ENCODE assay signal across 11 mouse cellular contexts in the genomic region with DNA sequence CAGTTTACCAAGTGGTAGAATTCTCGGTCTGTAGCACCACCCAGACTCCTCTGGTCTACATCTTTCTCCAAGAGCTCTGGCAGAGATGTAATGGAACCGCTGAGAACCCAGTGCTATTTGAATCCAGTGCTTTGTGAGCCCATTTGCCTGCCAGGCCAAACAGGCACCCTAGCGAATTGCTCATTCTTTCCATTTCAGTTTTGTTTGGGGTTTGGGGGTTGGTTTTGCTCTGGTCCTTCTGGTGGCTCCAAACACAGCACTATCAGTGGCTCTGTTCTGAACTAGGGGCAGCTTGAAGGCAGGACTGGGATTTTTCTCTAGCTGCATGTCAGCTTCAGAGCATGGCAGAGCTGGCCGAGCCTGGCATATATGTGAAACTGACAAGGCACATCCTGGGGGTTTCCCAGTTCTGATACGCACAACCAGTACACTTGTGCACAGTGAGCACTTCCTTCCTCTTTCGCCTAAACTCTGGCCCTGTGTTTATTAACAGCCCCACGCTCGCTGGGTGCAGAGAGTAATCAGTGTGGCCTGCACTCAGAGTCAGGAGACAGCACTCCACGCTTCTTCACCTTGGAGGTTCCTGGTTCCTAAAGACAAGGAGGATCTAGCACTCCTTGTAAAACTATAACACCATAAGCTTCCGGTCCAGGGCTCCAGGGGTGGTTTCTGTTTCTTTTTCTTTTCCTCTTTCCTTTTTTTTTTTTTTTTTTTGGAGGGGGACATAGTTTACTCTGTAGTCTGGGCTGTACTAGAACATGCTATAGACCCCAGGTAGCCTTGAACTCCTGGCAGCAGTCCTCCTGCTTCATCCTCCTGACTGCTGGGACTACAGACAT. TPM values are rescaled to one million over a fixed set of nuclear protein-coding genes. Genes with fewer than 3 reads are reported as not detected.
A peak's percentile ranks its signal among the peaks of the same experiment; 100 is the strongest.
DNase-seq lines count a peak whose midpoint lies in the region; ATAC-seq and TF ChIP-seq lines count a peak whose summit lies in the region.
"Had no signal": no experiment of that assay in that cellular context is flagged by ENCODE, and none has a peak within 500 bp of the region (broad histone marks: within the 10 kb centered on the region; RNA-seq: fewer than 3 reads in every experiment).

No protein-coding gene starts in this region.

- no peak overlapping the region for H3K4me2 ChIP-seq in heart, postnatal 0 days (ENCODE audit: low read depth, low read length)
- H3K4me2 ChIP-seq: embryonic facial prominence, embryonic 13.5 days; neural tube, embryonic 15.5 days had no signal

- WGBS in thymus, adult 2 months = 32% methylated on average over 10 of the region's 10 CpGs
- 64% methylated on average over 10 of the region's 10 CpGs for WGBS in heart, postnatal 0 days
- WGBS in macrophage (ENCODE audit: missing documents) = 20% methylated on average over 9 of the region's 10 CpGs

- peak; percentile 35 for DNase-seq in thymus, adult 2 months
- DNase-seq in thymus, postnatal 10 days (ENCODE audit: low spot score in 2 of 2) = no peak
- DNase-seq in heart, postnatal 0 days (ENCODE audit: low spot score) = no peak
- DNase-seq in thymus, postnatal 25 days = peak; percentile 55
- DNase-seq in testis, postnatal 14 days (ENCODE audit: low spot score) = no peak
- no peak for DNase-seq in Muller cell, postnatal 12 days (ENCODE audit: inconsistent ontology term)
- DNase-seq in left cerebral cortex, postnatal 14 days (ENCODE audit: low spot score in 2 of 2) = no peak

- peak overlapping the region; percentile 29; the same call in 1 of the 2 replicates for H3K9ac ChIP-seq in heart, postnatal 0 days (replicated peaks; ENCODE audit: low read depth, low read length)
- H3K9ac ChIP-seq: embryonic facial prominence, embryonic 13.5 days; neural tube, embryonic 15.5 days had no signal

- no peak for TF ChIP-seq EP300 in heart, postnatal 0 days (IDR thresholded peaks at IDR 0.05; ENCODE audit: low read depth)

- H3K9me3 ChIP-seq in heart, postnatal 0 days (replicated peaks; ENCODE audit: control insufficient read depth, low read length) = no peaks in the 10 kb centered on the region
- H3K9me3 ChIP-seq: embryonic facial prominence, embryonic 13.5 days; neural tube, embryonic 15.5 days had no signal

- no peak for TF ChIP-seq CTCF in thymus, adult 2 months (IDR thresholded peaks at IDR 0.05; ENCODE audit: borderline replicate concordance, control insufficient read depth, extremely low read depth, insufficient read depth, low read length, poor library complexity)
- TF ChIP-seq CTCF in heart, postnatal 0 days (IDR thresholded peaks at IDR 0.05; ENCODE audit: low read depth) = no peak

- H3K4me1 ChIP-seq in thymus, adult 2 months (replicated peaks; ENCODE audit: control insufficient read depth, insufficient read depth, low read length) = peaks cover 16% of the 10 kb centered on the region
- H3K4me1 ChIP-seq in heart, postnatal 0 days (ENCODE audit: control insufficient read depth, insufficient read depth) = no peaks in the 10 kb centered on the region
- H3K4me1 ChIP-seq: neural tube, embryonic 15.5 days had no signal

- H3K27me3 ChIP-seq in thymus, adult 2 months (ENCODE audit: control insufficient read depth, insufficient read depth, low read length) = no peaks in the 10 kb centered on the region
- H3K27me3 ChIP-seq in heart, postnatal 0 days (ENCODE audit: control insufficient read depth, insufficient read depth, low read length) = no peaks in the 10 kb centered on the region
- H3K27me3 ChIP-seq: embryonic facial prominence, embryonic 13.5 days; neural tube, embryonic 15.5 days had no signal

- intact Hi-C loops in left cerebral cortex, postnatal 14 days (cut with DNase I) = no loop called here

- 0 out of 2 replicates have a peak overlapping the region, but pooled peaks have one; percentile 6 for H3K4me3 ChIP-seq in thymus, adult 2 months (ENCODE audit: control insufficient read depth, insufficient read depth, low read length)
- H3K4me3 ChIP-seq in heart, postnatal 0 days (ENCODE audit: low read depth, low read length) = no peak overlapping the region
- peak overlapping the region; percentile 10; the same call in 1 of the 2 replicates for H3K4me3 ChIP-seq in macrophage (ENCODE audit: inconsistent target)
- H3K4me3 ChIP-seq: embryonic facial prominence, embryonic 13.5 days; neural tube, embryonic 15.5 days had no signal

- TF ChIP-seq POLR2A in thymus, adult 2 months (IDR thresholded peaks at IDR 0.05; ENCODE audit: control insufficient read depth, extremely low read depth, insufficient read depth, low read length, poor library complexity) = no peak

- no peaks in the 10 kb centered on the region for H3K79me2 ChIP-seq in macrophage (ENCODE audit: inconsistent target)

- peak overlapping the region; percentile 37; the same call in 1 of the 2 replicates for H3K27ac ChIP-seq in thymus, adult 2 months (ENCODE audit: control insufficient read depth, insufficient read depth, low read length)
- H3K27ac ChIP-seq in heart, postnatal 0 days (ENCODE audit: low read depth) = peak overlapping the region; percentile 61
- H3K27ac ChIP-seq in macrophage = peak overlapping the region; percentile 87
- H3K27ac ChIP-seq: embryonic facial prominence, embryonic 13.5 days; neural tube, embryonic 15.5 days had no signal

- H3K36me3 ChIP-seq in thymus, adult 2 months (ENCODE audit: control insufficient read depth, insufficient read depth, low read length) = no peaks in the 10 kb centered on the region
- H3K36me3 ChIP-seq in heart, postnatal 0 days (replicated peaks; ENCODE audit: control insufficient read depth, insufficient read depth, low read length) = no peaks in the 10 kb centered on the region
- H3K36me3 ChIP-seq in macrophage (ENCODE audit: inconsistent target) = no peaks in the 10 kb centered on the region
- H3K36me3 ChIP-seq: embryonic facial prominence, embryonic 13.5 days; neural tube, embryonic 15.5 days had no signal

- peak; percentile 36; the same call in 1 of the 2 replicates for ATAC-seq in heart, postnatal 0 days (ENCODE audit: insufficient read depth, low read depth)

RNA-seq across cellular contexts. Expression of gene Ubald2, which starts 9.9 kb away (rescaled TPM):
- polyA plus RNA-seq in thymus, adult 2 months (2012; rRNA removed) = 558 and 566 TPM in 2 replicates
- 48.3 and 161 TPM in 2 replicates for total RNA-seq in heart, postnatal 0 days (2014; rRNA removed; ENCODE audit: low replicate concordance)
- 32.3 and 41.9 TPM in 2 replicates for polyA plus RNA-seq in heart, postnatal 0 days (2015; fragmentation: Nextera tagmentation; extraction: Ambion mirVana)
- 10 to 100 TPM in 7 of 26 experiments, 1 to 10 TPM in 17, under 1 TPM in 2; 0.62 to 15.1 (median 5.9) TPM for total RNA-seq in macrophage (2018; cell fraction: chromatin; rRNA removed)
- 10 to 100 TPM; 22.3 to 37.2 (median 29.0) TPM for total RNA-seq in macrophage (2018; cell fraction: cytosol; rRNA removed)
- total RNA-seq in macrophage (2018; cell fraction: nucleus; rRNA removed) = 10 to 100 TPM in 12 of 26 experiments, 1 to 10 TPM in 14; 3.3 to 22.5 (median 9.6) TPM
- 18.0 to 34.4 TPM (median 27.5 TPM) in 3 replicates for polyA plus RNA-seq in macrophage (2018)
- 10 to 100 TPM; 30.1 to 32.0 TPM for total RNA-seq in left cerebral cortex, postnatal 14 days (2021)

RNA-seq across cellular contexts. Expression of gene Rnf157, which starts 11.2 kb away (rescaled TPM):
- 98.7 and 119 TPM in 2 replicates for polyA plus RNA-seq in thymus, adult 2 months (2012; rRNA removed)
- total RNA-seq in heart, postnatal 0 days (2014; rRNA removed; ENCODE audit: low replicate concordance) = 10.8 and 11.4 TPM in 2 replicates
- polyA plus RNA-seq in heart, postnatal 0 days (2015; fragmentation: Nextera tagmentation; extraction: Ambion mirVana) = 2.2 and 3.5 TPM in 2 replicates
- total RNA-seq in macrophage (2018; cell fraction: chromatin; rRNA removed) = 10 to 100 TPM in 22 of 26 experiments, 1 to 10 TPM in 4; 3.1 to 61.4 (median 29.3) TPM
- total RNA-seq in macrophage (2018; cell fraction: cytosol; rRNA removed) = 10 to 100 TPM; 10.5 to 18.6 (median 14.5) TPM
- 10 to 100 TPM in 20 of 26 experiments, 1 to 10 TPM in 6; 6.5 to 53.5 (median 18.2) TPM for total RNA-seq in macrophage (2018; cell fraction: nucleus; rRNA removed)
- 12.1 to 23.4 TPM (median 14.0 TPM) in 3 replicates for polyA plus RNA-seq in macrophage (2018)
- total RNA-seq in left cerebral cortex, postnatal 14 days (2021) = 100 to 1,000 TPM; 228 to 235 TPM

RNA-seq across cellular contexts. Expression of gene Qrich2, which starts 42.0 kb away (rescaled TPM):
- polyA plus RNA-seq in thymus, adult 2 months (2012; rRNA removed) = 0.19 and 0.24 TPM in 2 replicates
- total RNA-seq in heart, postnatal 0 days (2014; rRNA removed; ENCODE audit: low replicate concordance) = 0.23 TPM in 1 of 2 replicates, not detected in the other
- not detected in 2 replicates for polyA plus RNA-seq in heart, postnatal 0 days (2015; fragmentation: Nextera tagmentation; extraction: Ambion mirVana)
- not detected for total RNA-seq in macrophage (2018; cell fraction: chromatin; rRNA removed)
- not detected for total RNA-seq in macrophage (2018; cell fraction: cytosol; rRNA removed)
- under 1 TPM in 3 of 26 experiments, not detected in 23; 0.12 to 0.58 (median 0.17) TPM for total RNA-seq in macrophage (2018; cell fraction: nucleus; rRNA removed)
- not detected in 3 replicates for polyA plus RNA-seq in macrophage (2018)
- total RNA-seq in left cerebral cortex, postnatal 14 days (2021) = not detected
- total RNA-seq: heart, postnatal 10 days had no signal
- polyA plus RNA-seq: neural tube, embryonic 15.5 days had no signal

Comparison
In these comparisons a context has a peak if more than half of its experiments do, and no peak if none do; other contexts are left out.
1. DNase-seq: peak in thymus, adult 2 months (single experiment) and thymus, postnatal 25 days (single experiment); none in thymus, postnatal 10 days (0 of 2), heart, postnatal 0 days (single experiment), testis, postnatal 14 days (single experiment), Muller cell, postnatal 12 days (single experiment) and left cerebral cortex, postnatal 14 days (0 of 2).
2. H3K27ac ChIP-seq: peak in every context shown above with its lines; median percentile 87 in macrophage; 61 in heart, postnatal 0 days; 37 in thymus, adult 2 months.
3. RNA of gene Ubald2, which starts 9.9 kb away (polyA plus RNA-seq): 558 to 566 TPM in thymus, adult 2 months; 32.3 to 41.9 TPM in heart, postnatal 0 days and 18.0 to 34.4 TPM in macrophage; every median in the first group is over 10 times any median in the second.